Mouse (Mus musculus) liver, embryonic 14.5 days (tissue): ENCODE results near the gene Rad51b.

ENCODE experiments used
- CTCF ChIP-seq: IDR thresholded peaks from 2 replicates; pipeline ENCODE4 v1.5.1; 2016; ENCODE audit warnings: antibody characterized with exemption, low read depth, control low read depth
- EP300 ChIP-seq: IDR thresholded peaks from 2 replicates; pipeline ENCODE4 v1.6.1; 2016; ENCODE audit warnings: antibody characterized with exemption, low read depth

DNA sequence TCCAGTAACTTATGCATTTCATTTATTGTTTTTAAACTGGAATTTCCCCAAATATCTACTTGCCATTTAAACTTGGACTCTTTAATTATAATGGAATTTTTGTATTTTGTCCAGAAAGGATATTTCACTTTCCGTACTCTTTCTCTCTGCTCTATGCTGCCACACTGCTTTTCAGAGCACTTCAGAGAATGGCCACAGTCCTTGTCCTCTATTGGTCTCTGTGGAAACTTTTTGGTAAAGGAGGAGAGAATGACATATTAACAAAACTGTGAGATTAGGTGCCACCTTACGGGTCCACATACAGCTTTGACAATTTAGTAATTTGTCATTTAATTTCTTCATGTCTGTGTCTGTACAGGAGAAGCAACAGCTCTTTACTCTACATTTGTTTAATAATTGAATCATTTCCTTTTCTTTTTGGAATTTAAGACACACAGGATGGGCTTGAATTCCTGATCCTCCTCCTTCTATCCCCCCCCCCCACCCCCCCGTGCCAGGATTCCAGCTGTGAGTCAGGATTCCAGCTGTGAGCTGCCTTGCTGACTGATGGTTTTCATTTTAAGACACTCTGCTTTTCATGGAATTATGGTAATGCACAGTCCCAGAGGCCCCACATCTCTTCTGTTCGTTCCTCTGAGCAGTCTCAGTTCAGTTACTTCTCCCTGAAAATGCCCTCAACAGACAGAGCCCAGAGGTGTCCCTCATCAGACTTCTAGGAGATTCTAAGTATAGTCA lies 112.2 kb downstream of the Rad51b start:
- TF ChIP-seq EP300 = no peak
- TF ChIP-seq CTCF = no peak
